Mouse (Mus musculus): ENCODE results near the gene March6.

March6 gene

GRCm38 (mm10) chr15:31530659-31531445, at the start of gene March6:
TSS of gene March6 (minus strand) at chr15:31531053.
- CTCF ChIA-PET: interaction anchor here in 1 of 4 experiments (0.6 kb wide), 1 partner anchor 9 kb away, joined by 3 read pairs; no protein-coding TSS in a partner anchor

GRCm38 (mm10) chr15:31576076-31576475, 45.2 kb upstream of the March6 start:
- CTCF ChIA-PET: no interaction called here
- POLR2A ChIA-PET: interaction anchor here in 1 of 4 experiments (0.6 kb wide), 1 partner anchor 14 kb away, joined by 4 read pairs; no protein-coding TSS in a partner anchor

More at GRCm38 (mm10) chr15:31530659-31531445, at the start of gene March6:
- POLR2A ChIA-PET: interaction anchor here in 3 of 4 experiments (0.6 to 2.8 kb wide), 18 partner anchors 11 to 307 kb away, joined by 3 to 12 read pairs (median 3); partner anchors contain the start of genes Cct5 (in 2 of the 3), Fam173b (in 2 of the 3), Ropn1l (in 2 of the 3) and Dap (in 1 of the 3)

GRCm38 (mm10) chr15:31573692-31574091, 42.8 kb upstream of the March6 start:
- ChIA-PET CTCF (no interaction called here), POLR2A (interaction anchor here in 1 of 4 experiments (0.6 to 1.1 kb wide), 4 partner anchors 15 to 86 kb away, joined by 3 to 7 read pairs (median 3); partner anchors contain the start of genes Cct5 and Fam173b)

GRCm38 (mm10) chr15:31573287-31573686, 42.4 kb upstream of the March6 start:
- CTCF ChIA-PET: no interaction called here
- POLR2A ChIA-PET: interaction anchor here in 1 of 4 experiments (0.6 to 1.1 kb wide), 3 partner anchors 16 to 86 kb away, joined by 3 to 7 read pairs (median 3); partner anchors contain the start of genes Cct5 and Fam173b

GRCm38 (mm10) chr15:31571906-31572722, 41.3 kb upstream of the March6 start:
- CTCF ChIA-PET: interaction anchor here in 1 of 4 experiments (0.5 to 0.6 kb wide), 2 partner anchors 12 to 265 kb away, joined by 3 read pairs; no protein-coding TSS in a partner anchor
- POLR2A ChIA-PET: interaction anchor here in 2 of 4 experiments (1.0 to 1.8 kb wide), 4 partner anchors 9 to 31 kb away, joined by 4 to 6 read pairs (median 4); no protein-coding TSS in a partner anchor

- ChIA-PET POLR2A (interaction anchor here in 2 of 4 experiments (1.0 to 1.8 kb wide), 3 partner anchors 7 to 32 kb away, joined by 4 to 6 read pairs (median 4); no protein-coding TSS in a partner anchor), CTCF (no interaction called here)
These were observed 40.1 kb upstream of the March6 start for GRCm38 (mm10) chr15:31570959-31571358.

GRCm38 (mm10) chr15:31569325-31570022, 38.6 kb upstream of the March6 start:
- ChIA-PET POLR2A (interaction anchor here in 2 of 4 experiments (0.6 to 2.1 kb wide), 6 partner anchors 15 to 127 kb away, joined by 3 to 8 read pairs (median 3); partner anchors contain the start of genes Cct5 (in 2 of the 2) and Fam173b (in 2 of the 2)), CTCF (no interaction called here)

- POLR2A ChIA-PET: interaction anchor here in 3 of 4 experiments (0.5 to 2.1 kb wide), 9 partner anchors 9 to 126 kb away, joined by 3 to 8 read pairs (median 3); partner anchors contain the start of genes Cct5 (in 3 of the 3) and Fam173b (in 3 of the 3)
- CTCF ChIA-PET: no interaction called here
These were observed 37.7 kb upstream of the March6 start for GRCm38 (mm10) chr15:31568581-31568996.

- POLR2A ChIA-PET: interaction anchor here in 3 of 4 experiments (0.6 to 2.0 kb wide), 6 partner anchors 10 to 35 kb away, joined by 3 to 8 read pairs (median 3); partner anchors contain the start of genes Cct5 (in 1 of the 3) and Fam173b (in 1 of the 3)
- CTCF ChIA-PET: no interaction called here
These were observed 36.6 kb upstream of the March6 start for GRCm38 (mm10) chr15:31567431-31567830.

- ChIA-PET CTCF (no interaction called here), POLR2A (interaction anchor here in 1 of 4 experiments (0.9 to 5.0 kb wide), 4 partner anchors 9 to 36 kb away, joined by 3 to 36 read pairs (median 3); partner anchors contain the start of genes Cct5 and Fam173b)
These were observed 34.9 kb upstream of the March6 start for GRCm38 (mm10) chr15:31565786-31566185.

GRCm38 (mm10) chr15:31565184-31565583, 34.3 kb upstream of the March6 start, which contains the start of gene Cmbl:
TSS of gene Cmbl (plus strand) at chr15:31565389.
- ChIA-PET CTCF (no interaction called here), POLR2A (interaction anchor here in 1 of 4 experiments (0.5 to 5.0 kb wide), 4 partner anchors 8 to 36 kb away, joined by 3 to 36 read pairs (median 3); partner anchors contain the start of genes Cct5 and Fam173b)

- ChIA-PET POLR2A (interaction anchor here (0.6 to 5.0 kb wide), 12 partner anchors 8 to 82 kb away, joined by 3 to 36 read pairs (median 4); partner anchors contain the start of genes Cct5 (in 1 of the 4) and Fam173b (in 1 of the 4)), CTCF (no interaction called here)
These were observed 33.0 kb upstream of the March6 start for GRCm38 (mm10) chr15:31563577-31564546.

GRCm38 (mm10) chr15:31562847-31563246, 32.0 kb upstream of the March6 start:
- ChIA-PET POLR2A (interaction anchor here (0.7 to 5.0 kb wide), 15 partner anchors 9 to 121 kb away, joined by 3 to 36 read pairs (median 5); partner anchors contain the start of genes Cct5 (in 2 of the 4) and Fam173b (in 2 of the 4)), CTCF (interaction anchor here in 1 of 4 experiments (0.7 kb wide), 1 partner anchor 818 kb away, joined by 5 read pairs; no protein-coding TSS in a partner anchor)

- POLR2A ChIA-PET: interaction anchor here (0.5 to 5.0 kb wide), 28 partner anchors 11 to 555 kb away, joined by 3 to 36 read pairs (median 4); partner anchors contain the start of genes Cct5 (in 2 of the 4), Fam173b (in 2 of the 4) and March6 (in 1 of the 4)
- CTCF ChIA-PET: interaction anchor here in 3 of 4 experiments (0.5 to 0.7 kb wide), 4 partner anchors 23 to 819 kb away, joined by 3 to 5 read pairs (median 4); no protein-coding TSS in a partner anchor
These were observed 31.1 kb upstream of the March6 start for GRCm38 (mm10) chr15:31561976-31562375.

GRCm38 (mm10) chr15:31561390-31561789, 30.5 kb upstream of the March6 start:
- ChIA-PET CTCF (interaction anchor here in 1 of 4 experiments (0.7 kb wide), 1 partner anchor 24 kb away, joined by 3 read pairs; no protein-coding TSS in a partner anchor), POLR2A (interaction anchor here (0.5 to 5.0 kb wide), 23 partner anchors 10 to 287 kb away, joined by 3 to 36 read pairs (median 4); partner anchors contain the start of genes Cct5 (in 2 of the 4), Fam173b (in 2 of the 4) and March6 (in 1 of the 4))

GRCm38 (mm10) chr15:31554855-31555254, 24.0 kb upstream of the March6 start:
- POLR2A ChIA-PET: interaction anchor here in 2 of 4 experiments (0.6 to 1.2 kb wide), 6 partner anchors 14 to 362 kb away, joined by 3 to 4 read pairs (median 3); partner anchors contain the start of genes Cct5 (in 1 of the 2) and Fam173b (in 1 of the 2)
- CTCF ChIA-PET: no interaction called here
